Mouse (Mus musculus): ENCODE data around the gene Zfp219.
"Not testable (repeated sequence)": the region's sequence is repeated elsewhere in the genome, so short reads cannot be mapped to it uniquely, and the experiment has no call there.

Gene Zfp219

DNA sequence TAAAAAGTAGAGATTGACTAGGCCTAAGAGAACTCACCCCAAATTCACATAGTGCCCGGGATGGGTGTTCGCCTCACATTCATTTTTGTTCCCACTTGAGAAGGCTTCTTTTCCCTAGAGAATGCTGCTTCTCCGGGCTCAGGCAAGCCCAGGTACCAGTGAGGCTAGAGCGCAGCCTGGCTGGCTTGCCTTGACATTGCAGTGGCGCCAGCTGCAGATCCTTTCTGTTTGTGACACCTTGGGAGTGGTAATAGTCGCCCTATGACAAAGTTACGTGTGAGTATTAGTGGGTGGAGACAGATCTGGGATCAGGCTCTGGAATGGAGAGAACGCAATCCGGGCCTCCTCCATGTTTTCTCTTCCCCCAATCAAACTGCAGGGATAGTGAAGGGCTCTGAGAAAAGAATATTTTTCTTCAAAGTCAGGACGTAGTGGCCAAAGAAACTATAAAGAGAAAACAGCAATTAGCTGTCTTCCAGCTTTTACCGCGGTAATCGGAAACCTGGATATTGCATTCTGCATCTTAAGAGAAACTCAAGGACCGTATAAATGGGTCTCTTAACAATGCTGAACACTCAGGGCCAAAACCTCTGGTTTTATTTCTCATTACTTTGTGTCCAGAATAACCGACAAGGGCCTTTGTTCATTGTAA is at the start of gene Zfp219:
Gene Zfp219 (minus strand): TSS at position 248 of the 652 bp plus-strand sequence.
- DNase-seq (ENCODE audit: low spot score), result peak; percentile 61

DNA sequence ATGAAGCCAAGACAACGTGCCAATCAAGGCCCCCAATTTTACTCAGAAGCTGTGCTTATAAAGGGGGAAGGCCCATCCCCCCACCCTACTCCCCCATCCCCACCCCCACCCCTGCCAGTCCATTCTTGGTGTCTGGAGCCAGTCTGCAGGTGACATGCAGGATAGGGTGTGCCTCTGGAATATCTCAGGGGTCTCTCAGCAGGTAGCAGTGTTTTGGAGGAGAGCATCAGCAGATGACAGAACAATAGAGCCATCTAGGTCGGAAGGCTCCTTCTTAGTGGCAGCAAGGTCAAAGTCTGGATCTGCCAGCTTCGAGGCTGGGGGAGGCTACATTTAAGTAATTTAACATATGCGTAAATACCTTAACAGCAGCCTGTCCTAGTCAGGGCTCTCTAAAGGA is 45.6 kb upstream of the Zfp219 start:
- no peak for DNase-seq (ENCODE audit: low spot score)

DNA sequence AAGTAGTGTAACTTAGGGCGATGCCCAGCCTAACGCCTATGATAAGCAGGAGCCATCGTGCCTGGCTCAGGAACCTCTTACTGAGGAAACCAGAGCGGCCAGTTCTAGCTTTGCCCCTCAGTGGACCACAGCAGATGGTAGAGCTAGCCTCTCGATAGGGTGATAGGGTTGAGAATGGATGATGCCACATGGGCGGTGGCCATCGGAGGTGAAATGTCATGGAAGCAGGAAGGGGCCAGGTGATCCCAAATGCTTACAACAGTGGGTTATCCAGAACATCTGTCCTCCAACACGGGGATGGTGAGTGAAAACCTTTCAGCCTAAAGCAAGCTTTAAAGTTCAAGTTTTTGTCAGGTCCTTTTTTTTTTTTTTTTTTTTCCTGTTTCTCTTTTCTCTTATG is 41.3 kb upstream of the Zfp219 start:
- DNase-seq (ENCODE audit: low spot score), result no peak

DNA sequence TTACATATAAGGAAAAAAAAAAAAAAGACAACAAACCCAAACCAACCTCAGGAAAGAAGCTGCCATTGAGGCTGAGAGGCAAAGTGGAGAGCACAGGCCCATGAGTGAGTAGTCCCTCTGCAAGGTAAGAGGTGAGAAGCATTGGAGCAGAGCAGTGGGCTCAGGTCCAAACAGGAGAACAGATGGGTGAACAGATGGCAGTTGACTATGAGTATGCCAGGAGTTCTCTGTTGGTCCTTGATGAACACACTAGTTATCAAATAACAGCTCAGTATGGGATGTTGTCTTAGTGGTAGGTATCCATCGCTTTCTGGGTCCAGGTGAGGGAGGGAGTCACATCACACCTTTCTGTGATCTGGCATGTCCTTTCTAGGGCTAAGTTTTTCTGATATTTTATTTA is 40.3 kb upstream of the Zfp219 start:
- no peak for DNase-seq (ENCODE audit: low spot score)

- DNase-seq (ENCODE audit: low spot score), result no peak
Observed at GRCm38 (mm10) chr14:52059982-52060381, 39.4 kb upstream of the Zfp219 start.

GRCm38 (mm10) chr14:52052720-52053119 is 32.2 kb upstream of the Zfp219 start:
- DNase-seq (ENCODE audit: low spot score), result not testable (repeated sequence)

GRCm38 (mm10) chr14:52045966-52046565 is 25.5 kb upstream of the Zfp219 start:
- DNase-seq (ENCODE audit: low spot score), result no peak

GRCm38 (mm10) chr14:52044901-52045678 is 24.6 kb upstream of the Zfp219 start:
- no peak for DNase-seq (ENCODE audit: low spot score)

- DNase-seq (ENCODE audit: low spot score), result no peak
Observed at GRCm38 (mm10) chr14:52043446-52043845, 22.9 kb upstream of the Zfp219 start.

DNA sequence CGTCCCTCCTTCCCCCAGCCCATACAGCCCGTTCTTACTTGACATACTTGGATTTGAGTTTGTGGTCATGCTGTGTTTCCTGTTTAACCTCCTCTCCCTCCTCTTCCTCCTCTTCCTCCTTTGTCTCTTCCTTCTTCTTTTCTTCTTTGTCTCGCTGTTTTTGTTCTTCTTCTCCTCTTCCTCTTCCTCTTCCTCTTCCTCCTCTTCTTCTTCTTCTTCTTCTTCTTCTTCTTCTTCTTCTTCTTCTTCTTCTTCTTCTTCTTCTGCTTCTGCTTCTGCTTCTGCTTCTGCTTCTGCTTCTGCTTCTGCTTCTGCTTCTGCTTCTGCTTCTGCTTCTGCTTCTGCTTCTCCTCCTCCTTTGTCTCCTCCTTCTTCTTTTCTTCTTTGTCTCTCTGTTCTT is 21.8 kb upstream of the Zfp219 start, which contains the start of gene Olfr221:
Gene Olfr221 (minus strand): TSS at position 101 of the 400 bp plus-strand sequence.
- DNase-seq (ENCODE audit: low spot score), result not testable (repeated sequence)

- no peak for DNase-seq (ENCODE audit: low spot score)
Observed at GRCm38 (mm10) chr14:52039332-52039731, 18.8 kb upstream of the Zfp219 start.

GRCm38 (mm10) chr14:52035926-52036325 is 15.4 kb upstream of the Zfp219 start:
- DNase-seq (ENCODE audit: low spot score), result no peak

- DNase-seq (ENCODE audit: low spot score), result no peak
Observed at GRCm38 (mm10) chr14:52026342-52026741, 5.8 kb upstream of the Zfp219 start.

DNA sequence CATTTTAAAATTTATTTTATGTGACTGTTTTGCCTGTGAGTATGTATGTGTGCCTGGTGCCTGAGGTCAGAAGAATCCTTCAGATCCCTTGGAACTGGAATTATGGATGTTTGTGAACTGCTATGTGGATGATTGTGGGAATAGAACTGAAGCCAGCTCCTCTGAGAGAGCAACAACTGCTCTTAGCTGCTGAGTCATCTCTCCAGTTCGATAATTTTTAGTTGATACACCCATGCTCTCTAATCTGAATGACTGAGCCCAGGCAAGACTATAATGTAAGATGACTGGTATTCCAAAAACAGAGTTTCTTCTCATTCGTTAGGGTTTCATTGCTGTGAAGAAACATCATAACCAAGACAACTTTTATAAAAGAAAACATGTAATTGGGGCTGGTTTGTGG is 3.6 kb upstream of the Zfp219 start:
- DNase-seq (ENCODE audit: low spot score), result no peak

- peak; percentile 79 for DNase-seq (ENCODE audit: low spot score)
Observed at GRCm38 (mm10) chr14:52022709-52023459, 2.4 kb upstream of the Zfp219 start.

- no peak for DNase-seq (ENCODE audit: low spot score)
Observed at GRCm38 (mm10) chr14:52022244-52022708, 1.7 kb upstream of the Zfp219 start.

DNA sequence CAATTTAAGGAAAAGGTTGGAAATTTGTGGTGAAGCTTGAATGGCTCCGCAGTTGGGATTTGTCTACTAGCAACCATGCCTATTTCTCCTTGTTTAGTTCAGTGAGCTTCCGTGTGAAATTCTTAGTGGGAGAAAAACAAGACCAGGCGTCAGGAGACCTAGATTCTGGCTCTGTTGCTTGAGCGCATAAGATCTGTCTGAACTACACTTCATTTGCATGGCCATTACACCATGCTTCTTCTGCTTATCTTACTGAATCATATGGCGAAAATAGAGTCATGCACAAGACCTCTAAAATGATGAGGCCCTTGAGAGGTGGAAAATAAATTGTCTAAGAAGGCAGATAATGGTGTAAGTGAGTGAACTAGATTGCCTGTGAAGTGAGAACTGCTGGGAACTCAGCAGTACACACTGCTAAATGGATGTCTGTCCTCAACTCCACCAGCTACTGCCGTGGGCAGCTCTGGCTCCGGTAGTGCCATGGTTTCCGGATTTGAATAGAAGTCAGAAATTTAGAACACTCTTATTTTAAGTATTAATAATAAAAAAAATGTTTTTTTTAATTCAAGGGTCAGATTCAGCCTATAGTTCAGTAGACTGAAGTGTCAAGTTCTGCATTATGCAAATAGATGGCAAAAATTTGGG is 1.2 kb upstream of the Zfp219 start:
- DNase-seq (ENCODE audit: low spot score), result no peak

DNA sequence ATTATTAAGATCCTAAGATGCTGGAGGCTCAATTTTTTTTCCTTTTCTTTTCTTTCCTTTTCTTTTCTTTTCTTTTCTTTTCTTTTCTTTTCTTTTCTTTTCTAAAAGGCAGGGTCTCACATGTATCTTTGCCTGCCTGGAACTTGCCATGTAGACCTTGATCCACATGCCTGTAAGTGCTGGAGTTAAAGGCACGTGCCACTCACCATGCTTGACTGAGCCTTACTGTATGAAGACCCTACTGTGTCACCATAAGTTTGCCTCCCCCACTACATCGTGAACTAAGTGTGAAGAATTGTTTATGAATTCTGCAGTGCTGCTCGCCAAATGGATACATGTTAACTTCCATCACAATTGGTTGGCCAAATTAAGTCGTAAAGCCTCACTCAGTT is 601 bp upstream of the Zfp219 start:
- DNase-seq (ENCODE audit: low spot score), result no peak

DNA sequence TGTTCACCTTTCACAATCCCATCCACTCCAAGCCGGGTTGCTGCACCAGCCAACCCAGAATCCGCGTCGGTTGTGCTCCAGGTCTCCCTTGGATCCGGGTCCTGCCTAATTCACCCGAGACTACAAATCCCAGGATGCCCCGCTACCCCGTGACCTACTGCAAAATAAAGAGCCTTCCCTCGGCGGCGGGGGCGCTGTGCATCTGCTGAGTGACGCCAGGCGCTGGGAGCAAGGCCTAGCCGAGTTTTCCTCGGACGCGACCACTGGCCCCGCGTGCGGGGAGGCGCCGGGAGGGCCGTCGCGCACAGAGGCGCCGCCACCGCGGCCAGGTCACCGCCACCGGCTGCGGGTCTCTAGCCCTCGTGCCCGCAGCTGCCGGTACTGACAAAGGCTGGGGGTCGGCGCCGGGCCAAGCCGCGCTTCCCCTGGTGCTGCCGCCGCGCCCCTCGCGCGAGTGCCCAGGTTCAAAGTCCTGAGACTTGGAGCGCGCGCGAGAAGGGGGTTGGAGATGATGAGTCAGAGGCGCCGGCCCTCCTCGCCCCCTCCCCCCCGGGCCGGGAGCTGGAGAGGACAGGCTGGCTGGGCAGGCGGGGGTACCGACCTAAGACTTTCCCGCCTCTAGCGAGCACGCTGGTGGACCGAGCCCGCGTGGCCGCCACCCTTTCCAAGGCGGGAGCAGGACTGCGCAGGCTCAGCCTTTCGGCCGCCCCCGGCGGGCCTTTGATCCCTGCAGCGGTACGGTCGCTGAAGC is 768 bp downstream of the Zfp219 start:
- peak; percentile 91 for DNase-seq (ENCODE audit: low spot score)

GRCm38 (mm10) chr14:52019051-52019589 is 1.4 kb downstream of the Zfp219 start:
- no peak for DNase-seq (ENCODE audit: low spot score)
